Mouse (Mus musculus) liver, embryonic 15.5 days (tissue): ENCODE results near the gene Thra. TPM values are rescaled to one million over a fixed set of nuclear protein-coding genes. Genes with fewer than 3 reads are reported as not detected.

Experiments
- ATAC-seq: fragments of 200-750 bp; cut with Nextera tagmentation; 2 replicates; pipeline ENCODE4 v1.8.0; 2017; ENCODE audit warnings: moderate number of reproducible peaks, mild to moderate bottlenecking, moderate library complexity; ENCODE audit not compliant: insufficient read depth
- H3K27ac ChIP-seq: fragments of 300-500 bp; sonication (generic); replicated peaks from 2 replicates; pipeline ENCODE4 v1.5.1; 2015; ENCODE audit warnings: mild to moderate bottlenecking, inconsistent platforms
- H3K27me3 ChIP-seq: fragments of 300-500 bp; sonication (generic); 2 replicates; pipeline ENCODE4 v1.6.1; 2015; ENCODE audit warnings: mild to moderate bottlenecking, inconsistent platforms
- H3K36me3 ChIP-seq: fragments of 300-500 bp; sonication (generic); replicated peaks from 2 replicates; pipeline ENCODE4 v1.6.1; 2015; ENCODE audit warnings: moderate library complexity, mild to moderate bottlenecking, inconsistent platforms
- H3K4me1 ChIP-seq: fragments of 300-500 bp; sonication (generic); replicated peaks from 2 replicates; pipeline ENCODE4 v1.6.1; 2015; ENCODE audit warnings: inconsistent platforms
- H3K4me2 ChIP-seq: fragments of 300-500 bp; sonication (generic); 2 replicates; pipeline ENCODE4 v1.6.1; 2015; ENCODE audit warnings: moderate library complexity, mild to moderate bottlenecking, inconsistent platforms
- H3K4me3 ChIP-seq: fragments of 300-500 bp; sonication (generic); replicated peaks from 2 replicates; pipeline ENCODE4 v1.5.1; 2015; ENCODE audit warnings: mild to moderate bottlenecking, inconsistent platforms
- H3K9ac ChIP-seq: fragments of 300-500 bp; sonication (generic); 2 replicates; pipeline ENCODE4 v1.6.1; 2015; ENCODE audit warnings: moderate library complexity, mild to moderate bottlenecking, inconsistent platforms
- H3K9me3 ChIP-seq: fragments of 300-500 bp; sonication (generic); replicated peaks from 2 replicates; pipeline ENCODE4 v1.6.1; 2016; ENCODE audit warnings: inconsistent platforms
- whole genome bisulfite sequencing: fragments of 180-500 bp; shearing (Covaris S2); methylation state at CpG from one replicate; pipeline ENCODE4 v1.1.7; 2015; ENCODE audit warnings: mixed read lengths; ENCODE audit not compliant: insufficient replicate concordance; 5-methylcytosine and 5-hydroxymethylcytosine counted together
- polyA plus RNA-seq: library from polyadenylated mRNA; unstranded; fragments of >200 nt; fragmentation: Nextera tagmentation; extraction: Ambion mirVana; gene quantifications from 2 replicates; pipeline ENCODE4 v1.2.1, GENCODE M21; 2015

The Thra gene
- polyA plus RNA-seq, 1 experiment from 2014 or later = 7.2 TPM

- WGBS = under 1% methylated on average over 25 of the region's 25 CpGs
- H3K27me3 ChIP-seq = peaks cover 10% of the 10 kb centered on the region
- H3K27ac ChIP-seq = peak overlapping the region; percentile 53
- no peaks in the 10 kb centered on the region for H3K9me3 ChIP-seq
- peaks cover 93% of the 10 kb centered on the region for H3K4me1 ChIP-seq
- peak; percentile 16; the same call in 1 of the 2 replicates for ATAC-seq
- peak overlapping the region; percentile 91 for H3K4me2 ChIP-seq
- peak overlapping the region; percentile 62 for H3K4me3 ChIP-seq
- H3K36me3 ChIP-seq = no peaks in the 10 kb centered on the region
- H3K9ac ChIP-seq = peak overlapping the region; percentile 62
Measured at GRCm38 (mm10) chr11:98789219-98789807, 48.9 kb downstream of the Thra start.

GRCm38 (mm10) chr11:98789824-98790223, 49.4 kb downstream of the Thra start:
- no peak for ATAC-seq
- H3K4me1 ChIP-seq = peaks cover 94% of the 10 kb centered on the region
- no peaks in the 10 kb centered on the region for H3K36me3 ChIP-seq
- WGBS = 16% methylated on average over 5 of the region's 5 CpGs
- peak overlapping the region; percentile 62 for H3K9ac ChIP-seq
- peaks cover 7% of the 10 kb centered on the region for H3K27me3 ChIP-seq
- peak overlapping the region; percentile 53; the same call in 1 of the 2 replicates for H3K27ac ChIP-seq
- H3K4me3 ChIP-seq = peak overlapping the region; percentile 62
- no peaks in the 10 kb centered on the region for H3K9me3 ChIP-seq
- peak overlapping the region; percentile 91 for H3K4me2 ChIP-seq

DNA sequence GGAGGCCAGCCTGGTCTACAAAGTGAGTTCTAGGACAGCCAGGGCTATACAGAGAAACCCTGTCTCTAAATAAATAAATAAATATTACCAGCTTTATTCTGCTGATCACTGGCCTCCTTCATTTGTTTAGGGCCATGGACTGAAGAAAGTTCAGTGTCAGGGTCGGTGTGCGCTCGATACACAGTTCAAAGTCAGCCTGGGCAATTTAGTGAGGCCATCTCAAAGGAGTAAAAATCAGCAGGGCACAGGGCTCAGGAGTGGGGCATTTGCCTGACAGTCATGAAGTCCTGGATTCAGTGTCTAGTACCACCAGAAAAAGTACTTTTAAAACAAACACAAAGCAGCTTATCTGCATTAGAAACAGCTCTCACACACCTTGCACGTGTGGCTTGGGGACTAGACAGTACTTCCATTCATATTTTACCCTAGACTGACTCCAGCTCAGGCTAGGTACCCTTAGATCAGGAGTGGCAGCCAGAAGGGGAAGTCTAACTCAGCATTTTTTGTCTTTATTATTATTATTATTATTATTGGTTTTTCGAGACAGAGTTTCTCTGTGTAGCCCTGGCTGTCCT, 50.3 kb downstream of the Thra start:
- no peak overlapping the region for H3K4me3 ChIP-seq
- H3K9me3 ChIP-seq = no peaks in the 10 kb centered on the region
- H3K36me3 ChIP-seq = no peaks in the 10 kb centered on the region
- H3K9ac ChIP-seq = no peak overlapping the region
- H3K27me3 ChIP-seq = no peaks in the 10 kb centered on the region
- WGBS = 81% methylated on average over 5 of the region's 5 CpGs
- peaks cover 85% of the 10 kb centered on the region for H3K4me1 ChIP-seq
- ATAC-seq = no peak
- H3K4me2 ChIP-seq = no peak overlapping the region; the same call in 1 of the 2 replicates
- no peak overlapping the region for H3K27ac ChIP-seq

- no peaks in the 10 kb centered on the region for H3K9me3 ChIP-seq
- ATAC-seq = no peak
- H3K27me3 ChIP-seq = no peaks in the 10 kb centered on the region
- H3K27ac ChIP-seq = no peak overlapping the region
- peaks cover 85% of the 10 kb centered on the region for H3K4me1 ChIP-seq
- WGBS = 76% methylated on average over 1 of the region's 1 CpGs
- H3K4me3 ChIP-seq = no peak overlapping the region
- no peak overlapping the region for H3K4me2 ChIP-seq
- no peaks in the 10 kb centered on the region for H3K36me3 ChIP-seq
- H3K9ac ChIP-seq = no peak overlapping the region
Measured at GRCm38 (mm10) chr11:98791448-98791847, 51.0 kb downstream of the Thra start.

- H3K4me1 ChIP-seq = peaks cover 85% of the 10 kb centered on the region
- no peaks in the 10 kb centered on the region for H3K36me3 ChIP-seq
- no peak overlapping the region for H3K4me2 ChIP-seq
- H3K9ac ChIP-seq = no peak overlapping the region
- H3K27me3 ChIP-seq = no peaks in the 10 kb centered on the region
- no peak for ATAC-seq
- H3K9me3 ChIP-seq = no peaks in the 10 kb centered on the region
- H3K4me3 ChIP-seq = no peak overlapping the region
- H3K27ac ChIP-seq = no peak overlapping the region
- WGBS = 40% methylated on average over 4 of the region's 4 CpGs
Measured at GRCm38 (mm10) chr11:98792081-98792480, 51.6 kb downstream of the Thra start.

DNA sequence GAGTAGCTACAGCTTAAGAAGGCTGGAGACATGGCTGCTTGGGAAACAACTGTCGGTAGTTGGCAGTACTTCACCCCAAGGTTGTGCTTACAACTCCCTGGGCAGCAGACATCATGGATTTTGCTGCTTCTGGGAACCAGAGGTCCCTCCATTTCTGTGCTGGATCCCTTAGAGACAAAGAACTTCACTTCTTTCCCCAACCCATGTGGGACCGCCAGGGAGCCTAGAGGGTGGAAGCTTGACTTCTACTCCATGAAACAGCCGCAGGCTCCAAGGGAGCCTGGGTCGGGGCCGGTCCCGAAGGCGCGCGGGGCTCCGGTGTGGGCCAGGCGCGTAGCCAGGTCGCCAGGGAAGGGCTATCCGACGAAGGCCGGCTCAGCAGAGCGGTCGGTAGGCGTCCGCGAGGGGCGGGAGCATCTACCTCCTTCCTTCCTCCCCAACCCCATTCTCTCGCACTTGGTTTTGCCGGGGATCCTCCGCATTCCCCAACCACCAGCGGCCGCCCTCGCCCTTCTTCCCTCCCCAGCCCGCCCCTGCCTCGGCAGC, 54.1 kb downstream of the Thra start:
- no peaks in the 10 kb centered on the region for H3K27me3 ChIP-seq
- H3K4me2 ChIP-seq = peak overlapping the region; percentile 99
- under 1% methylated on average over 28 of the region's 30 CpGs for WGBS
- H3K36me3 ChIP-seq = peaks cover 12% of the 10 kb centered on the region
- peak overlapping the region; percentile 98 for H3K27ac ChIP-seq
- H3K9ac ChIP-seq = peak overlapping the region; percentile 99
- ATAC-seq = peak; percentile 63
- H3K9me3 ChIP-seq = no peaks in the 10 kb centered on the region
- H3K4me1 ChIP-seq = peaks cover 86% of the 10 kb centered on the region
- H3K4me3 ChIP-seq = peak overlapping the region; percentile 94

DNA sequence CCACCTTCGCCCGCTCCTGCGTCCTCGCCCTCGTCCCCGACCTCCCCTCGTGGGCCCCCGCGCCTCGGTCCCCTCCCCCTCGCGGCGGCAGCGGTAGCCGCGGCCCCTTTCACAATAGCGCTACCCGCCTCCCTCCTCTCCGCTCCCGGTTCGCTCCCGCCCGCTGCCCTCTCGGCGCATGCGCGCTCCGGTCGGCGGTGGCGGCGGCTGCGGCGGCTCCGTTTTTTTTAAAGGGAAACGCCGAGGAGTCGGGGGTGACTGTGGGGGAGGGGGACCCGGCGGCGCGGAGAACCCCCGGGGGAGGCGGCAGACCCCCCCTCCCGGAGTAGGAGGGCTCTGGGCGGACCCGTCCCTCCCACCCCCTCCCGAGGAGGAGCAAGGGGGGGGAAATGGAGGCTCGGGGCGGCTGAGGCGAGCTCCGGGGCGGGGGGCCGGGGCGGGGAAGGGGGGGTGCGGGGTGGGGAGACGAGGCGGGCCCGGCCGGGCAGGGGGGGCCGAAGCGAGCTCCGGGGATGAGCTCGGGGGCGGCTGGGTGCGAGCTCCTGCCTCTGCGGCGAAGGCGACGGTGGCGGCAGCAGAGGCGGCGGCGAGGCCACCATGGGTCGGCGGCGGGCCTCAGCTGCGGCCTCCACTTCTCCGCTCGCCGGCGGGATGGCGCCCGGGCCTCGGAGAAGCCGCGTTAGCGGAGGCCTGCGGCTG, 54.7 kb downstream of the Thra start, which contains the start of gene Msl1:
Msl1 (plus strand) TSS at position 502 of the 699 bp plus-strand sequence.
- peak within 1 kb of the TSS; percentile 94 for H3K4me3 ChIP-seq
- H3K9ac ChIP-seq = peak within 1 kb of the TSS; percentile 99
- H3K4me2 ChIP-seq = peak within 1 kb of the TSS; percentile 99
- under 1% methylated on average over 64 of the region's 89 CpGs for whole genome bisulfite sequencing
- H3K27me3 ChIP-seq = no peaks in the 10 kb centered on the region
- H3K9me3 ChIP-seq = no peaks in the 10 kb centered on the region
- H3K4me1 ChIP-seq = peaks cover 80% of the 10 kb centered on the region
- H3K27ac ChIP-seq = peak within 1 kb of the TSS; percentile 98
- peaks cover 18% of the 10 kb centered on the region for H3K36me3 ChIP-seq
- peak; percentile 73 for ATAC-seq

DNA sequence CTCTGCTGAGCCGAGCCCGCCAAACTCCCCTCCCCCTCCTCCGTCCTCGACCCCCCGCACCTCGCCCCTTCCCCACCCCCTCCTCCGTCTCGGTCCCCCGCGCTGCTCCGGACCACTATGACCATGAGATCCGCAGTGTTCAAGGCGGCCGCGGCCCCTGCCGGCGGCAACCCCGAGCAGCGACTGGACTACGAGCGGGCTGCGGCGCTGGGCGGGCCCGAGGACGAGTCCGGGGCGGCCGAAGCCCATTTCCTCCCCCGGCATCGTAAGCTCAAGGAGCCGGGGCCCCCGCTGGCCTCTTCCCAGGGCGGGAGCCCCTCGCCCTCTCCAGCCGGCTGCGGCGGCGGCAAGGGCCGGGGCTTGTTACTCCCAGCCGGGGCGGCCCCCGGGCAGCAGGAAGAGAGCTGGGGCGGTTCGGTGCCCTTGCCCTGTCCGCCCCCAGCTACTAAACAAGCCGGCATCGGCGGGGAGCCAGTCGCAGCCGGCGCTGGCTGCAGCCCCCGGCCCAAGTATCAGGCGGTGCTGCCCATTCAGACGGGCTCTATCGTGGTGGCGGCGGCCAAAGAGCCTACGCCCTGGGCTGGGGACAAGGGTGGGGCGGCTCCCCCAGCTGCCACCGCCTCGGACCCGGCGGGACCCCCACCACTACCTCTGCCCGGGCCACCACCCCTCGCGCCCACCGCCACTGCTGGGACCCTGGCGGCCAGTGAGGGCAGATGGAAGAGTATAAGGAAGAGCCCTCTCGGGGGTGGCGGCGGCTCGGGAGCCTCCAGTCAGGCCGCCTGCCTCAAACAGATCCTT, 55.5 kb downstream of the Thra start:
- Histone ChIP-seq H3K4me2 (peak overlapping the region; percentile 99), H3K27ac (peak overlapping the region; percentile 98), H3K27me3 (no peaks in the 10 kb centered on the region), H3K9ac (peak overlapping the region; percentile 99), H3K9me3 (no peaks in the 10 kb centered on the region), H3K36me3 (peaks cover 26% of the 10 kb centered on the region), H3K4me3 (peak overlapping the region; percentile 94), H3K4me1 (peaks cover 73% of the 10 kb centered on the region)
- WGBS = under 1% methylated on average over 73 of the region's 74 CpGs
- peak; percentile 62 for ATAC-seq

DNA sequence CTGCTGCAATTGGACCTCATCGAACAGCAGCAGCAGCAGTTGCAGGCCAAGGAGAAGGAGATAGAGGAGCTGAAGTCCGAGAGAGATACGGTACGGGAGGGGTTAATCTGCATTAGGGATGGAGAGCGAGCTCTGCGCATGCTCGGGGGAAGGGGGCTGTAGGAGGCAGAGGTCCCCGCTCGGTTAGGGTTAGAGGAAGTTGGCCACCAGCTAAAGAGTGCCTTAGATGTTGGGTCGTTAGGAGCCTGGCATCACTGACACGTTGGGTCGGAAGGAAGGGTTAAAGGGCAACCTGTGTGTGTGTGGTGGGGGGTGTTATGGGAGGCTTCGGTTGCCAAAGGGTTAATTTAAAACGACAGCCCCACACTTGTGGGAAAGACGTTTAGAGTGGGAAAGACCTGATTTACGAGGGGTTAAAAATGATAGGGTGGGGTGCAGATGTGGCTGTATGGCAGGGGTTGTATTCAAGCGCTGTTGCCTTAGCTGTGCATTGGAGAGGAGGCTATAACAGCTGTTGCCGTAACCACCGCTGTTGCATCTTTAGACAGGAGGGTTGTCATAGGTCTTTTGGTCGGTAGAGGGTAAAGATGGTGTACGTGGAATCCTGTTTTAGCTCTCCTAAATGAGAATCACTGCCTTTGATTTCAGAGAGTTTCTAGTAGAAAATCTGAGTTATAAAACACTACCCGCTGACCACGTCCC, 56.2 kb downstream of the Thra start:
- Histone ChIP-seq H3K4me2 (peak overlapping the region; percentile 99), H3K9me3 (no peaks in the 10 kb centered on the region), H3K36me3 (peaks cover 33% of the 10 kb centered on the region), H3K4me3 (peak overlapping the region; percentile 94), H3K4me1 (peaks cover 66% of the 10 kb centered on the region), H3K27me3 (no peaks in the 10 kb centered on the region), H3K27ac (peak overlapping the region; percentile 98), H3K9ac (peak overlapping the region; percentile 99)
- 4% methylated on average over 23 of the region's 23 CpGs for WGBS
- no peak for ATAC-seq

- 17% methylated on average over 5 of the region's 5 CpGs for WGBS
Measured at GRCm38 (mm10) chr11:98797306-98797705, 56.9 kb downstream of the Thra start.

More at GRCm38 (mm10) chr11:98797306-98797705, 56.9 kb downstream of the Thra start:
- H3K4me3 ChIP-seq = peak overlapping the region; percentile 94
- ATAC-seq = no peak
- no peaks in the 10 kb centered on the region for H3K27me3 ChIP-seq
- no peaks in the 10 kb centered on the region for H3K9me3 ChIP-seq
- H3K27ac ChIP-seq = no peak overlapping the region; the same call in 1 of the 2 replicates
- peak overlapping the region; percentile 99 for H3K4me2 ChIP-seq
- peak overlapping the region; percentile 99 for H3K9ac ChIP-seq
- H3K4me1 ChIP-seq = peaks cover 59% of the 10 kb centered on the region
- peaks cover 40% of the 10 kb centered on the region for H3K36me3 ChIP-seq
